Mouse (Mus musculus): Measurements from ENCODE around the gene Spdef. TPM values are rescaled to one million over a fixed set of nuclear protein-coding genes. Genes with fewer than 3 reads are reported as not detected.

Spdef gene
- polyA plus RNA-seq (2015; fragmentation: Illumina TruSeq; extraction: RNeasy Lipid Tissue Mini Kit (QIAGEN cat#74804); ENCODE audit: insufficient read depth, low read depth, low replicate concordance): 17.0 TPM

GRCm38 (mm10) chr17:27728770-27729169, at the start of gene Spdef:
Spdef (minus strand) TSS chr17:27728955.

Other genes with a start within 250 kb of the Spdef start
- gene Grm4, start 207.6 kb downstream of the Spdef start, polyA plus RNA-seq (2015; fragmentation: Illumina TruSeq; extraction: RNeasy Lipid Tissue Mini Kit (QIAGEN cat#74804); ENCODE audit: insufficient read depth, low read depth, low replicate concordance): not detected
- gene Hmga1, start 172.5 kb downstream of the Spdef start, polyA plus RNA-seq (2015; fragmentation: Illumina TruSeq; extraction: RNeasy Lipid Tissue Mini Kit (QIAGEN cat#74804); ENCODE audit: insufficient read depth, low read depth, low replicate concordance): 8.5 TPM
- gene AI413582, start 163.2 kb downstream of the Spdef start, polyA plus RNA-seq (2015; fragmentation: Illumina TruSeq; extraction: RNeasy Lipid Tissue Mini Kit (QIAGEN cat#74804); ENCODE audit: insufficient read depth, low read depth, low replicate concordance): 10.2 TPM
- gene Nudt3, start 105.5 kb downstream of the Spdef start, polyA plus RNA-seq (2015; fragmentation: Illumina TruSeq; extraction: RNeasy Lipid Tissue Mini Kit (QIAGEN cat#74804); ENCODE audit: insufficient read depth, low read depth, low replicate concordance): 17.6 TPM
- not detected for gene RPS10-NUDT3, start 93.7 kb downstream of the Spdef start, polyA plus RNA-seq (2015; fragmentation: Illumina TruSeq; extraction: RNeasy Lipid Tissue Mini Kit (QIAGEN cat#74804); ENCODE audit: insufficient read depth, low read depth, low replicate concordance)
- gene Rps10, start 92.3 kb downstream of the Spdef start, polyA plus RNA-seq (2015; fragmentation: Illumina TruSeq; extraction: RNeasy Lipid Tissue Mini Kit (QIAGEN cat#74804); ENCODE audit: insufficient read depth, low read depth, low replicate concordance): 398 TPM
- gene Pacsin1, start 73.4 kb downstream of the Spdef start, polyA plus RNA-seq (2015; fragmentation: Illumina TruSeq; extraction: RNeasy Lipid Tissue Mini Kit (QIAGEN cat#74804); ENCODE audit: insufficient read depth, low read depth, low replicate concordance): 0.52 TPM
- 18.2 TPM for gene D17Wsu92e, start 91.7 kb upstream of the Spdef start, polyA plus RNA-seq (2015; fragmentation: Illumina TruSeq; extraction: RNeasy Lipid Tissue Mini Kit (QIAGEN cat#74804); ENCODE audit: insufficient read depth, low read depth, low replicate concordance)
- gene Snrpc, start 109.2 kb upstream of the Spdef start, polyA plus RNA-seq (2015; fragmentation: Illumina TruSeq; extraction: RNeasy Lipid Tissue Mini Kit (QIAGEN cat#74804); ENCODE audit: insufficient read depth, low read depth, low replicate concordance): 15.4 TPM
- 2.0 TPM for gene Uhrf1bp1, start 127.5 kb upstream of the Spdef start, polyA plus RNA-seq (2015; fragmentation: Illumina TruSeq; extraction: RNeasy Lipid Tissue Mini Kit (QIAGEN cat#74804); ENCODE audit: insufficient read depth, low read depth, low replicate concordance)
- 7.6 TPM for gene Anks1, start 180.4 kb upstream of the Spdef start, polyA plus RNA-seq (2015; fragmentation: Illumina TruSeq; extraction: RNeasy Lipid Tissue Mini Kit (QIAGEN cat#74804); ENCODE audit: insufficient read depth, low read depth, low replicate concordance)
- gene Taf11, start 180.9 kb upstream of the Spdef start, polyA plus RNA-seq (2015; fragmentation: Illumina TruSeq; extraction: RNeasy Lipid Tissue Mini Kit (QIAGEN cat#74804); ENCODE audit: insufficient read depth, low read depth, low replicate concordance): 10.0 TPM

All from pancreas, adult 10 weeks (tissue).